Mouse (Mus musculus) bone marrow macrophage, adult 2 months (primary cell): ENCODE data around the gene Prickle3.

ENCODE experiments used
- CTCF ChIP-seq: IDR thresholded peaks from 2 replicates; pipeline ENCODE4 v1.5.1; 2012; ENCODE audit warnings: low read depth, mild to moderate bottlenecking, low read length, moderate library complexity
- POLR2A ChIP-seq: IDR thresholded peaks from 2 replicates; pipeline ENCODE4 v1.6.1; 2012; ENCODE audit warnings: mild to moderate bottlenecking, low read depth, low read length, borderline replicate concordance

DNA sequence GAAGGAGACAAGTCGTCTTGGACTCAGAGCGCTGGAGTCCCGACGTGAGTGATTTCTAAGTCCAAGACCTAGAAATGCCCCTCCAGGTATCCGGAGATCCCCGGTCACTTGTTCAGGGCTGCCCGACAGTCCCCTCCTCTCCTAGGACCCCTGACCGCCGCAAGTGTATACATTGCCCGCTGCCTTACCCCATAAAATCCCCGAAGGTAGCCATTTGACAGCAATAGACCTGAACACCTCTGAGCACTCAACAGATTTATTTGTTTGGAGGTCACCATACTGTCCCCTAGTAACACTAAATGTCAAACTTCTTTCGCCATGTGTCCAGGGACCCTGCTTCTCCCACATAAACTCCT is 23.0 kb downstream of the Prickle3 start:
- TF ChIP-seq CTCF (no peak), POLR2A (no peak)
